Mouse (Mus musculus) kidney, adult 2 months (tissue): Measurements from ENCODE around the gene Pstpip1.

Source experiments
- CTCF ChIP-seq: fragments of 200-500 bp; conservative IDR thresholded peaks from 2 replicates; pipeline ENCODE4 v1.5.1; 2011; ENCODE audit warnings: low read depth, mild to moderate bottlenecking, control low read depth, low read length, moderate library complexity, mixed read lengths; ENCODE audit not compliant: insufficient read depth, insufficient read length
- POLR2A ChIP-seq: fragments of 200-500 bp; IDR thresholded peaks from one replicate; pipeline ENCODE4 v1.6.1; 2011; ENCODE audit warnings: low read depth, low read length, control low read depth

- no peak for TF ChIP-seq CTCF
- no peak for TF ChIP-seq POLR2A
Observed at GRCm38 (mm10) chr9:56062336-56062735, 27.4 kb upstream of the Pstpip1 start.
